Mouse (Mus musculus): ENCODE data around the gene Cyp2d10. TPM values are rescaled to one million over a fixed set of nuclear protein-coding genes. Genes with fewer than 3 reads are reported as not detected.
"Not testable (repeated sequence)": the region's sequence is repeated elsewhere in the genome, so short reads cannot be mapped to it uniquely, and the experiment has no call there.

Cyp2d10 gene
- total RNA-seq, 2 experiments from 2014 or later = not detected

GRCm38 (mm10) chr15:82364561-82364960, 42.4 kb downstream of the Cyp2d10 start:
- ATAC-seq (replicated peaks; ENCODE audit: low FRiP score, poor library complexity, severe bottlenecking) = not testable (repeated sequence)

DNA sequence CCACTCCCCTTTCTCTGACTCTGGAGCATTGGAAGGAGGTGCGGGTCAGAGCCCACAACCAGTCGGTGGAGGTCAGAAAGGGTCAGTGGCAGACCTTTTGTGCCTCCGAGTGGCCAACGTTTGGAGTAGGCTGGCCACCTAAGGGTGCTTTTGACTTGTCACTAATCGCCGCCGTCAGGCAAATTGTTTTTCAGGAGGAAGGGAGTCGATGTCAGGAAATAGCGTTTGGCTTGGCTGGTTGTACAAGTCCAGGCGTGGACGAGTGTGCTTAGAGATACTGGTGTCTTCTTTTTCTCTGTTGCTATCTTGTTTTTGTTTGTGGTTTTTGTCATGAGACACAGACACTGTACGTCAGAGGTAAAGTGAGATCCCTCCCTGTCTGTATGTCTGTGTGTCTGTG, 43.2 kb downstream of the Cyp2d10 start:
- ATAC-seq (replicated peaks; ENCODE audit: low FRiP score, poor library complexity, severe bottlenecking) = not testable (repeated sequence)

DNA sequence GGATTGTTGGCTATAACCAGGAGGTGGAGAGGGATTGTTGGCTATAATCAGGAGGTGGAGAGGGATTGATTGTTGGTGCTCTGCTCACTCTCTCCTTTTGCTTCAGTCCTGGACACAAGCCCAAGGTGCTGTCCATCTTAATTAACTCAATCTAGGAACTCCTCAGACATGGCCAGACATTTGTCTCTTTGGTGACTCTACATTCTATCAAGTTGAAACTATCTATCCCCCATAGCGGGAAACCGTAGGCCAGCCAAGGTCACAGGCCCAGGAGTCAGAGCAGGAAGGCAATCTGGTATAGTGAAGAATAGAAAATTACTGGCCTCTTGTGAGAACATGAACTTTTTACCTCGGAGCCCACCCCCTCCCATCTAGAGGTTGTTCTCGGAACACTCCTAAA, 44.8 kb downstream of the Cyp2d10 start:
- no peak for ATAC-seq (replicated peaks; ENCODE audit: low FRiP score, poor library complexity, severe bottlenecking)

GRCm38 (mm10) chr15:82361459-82362018, 45.5 kb downstream of the Cyp2d10 start:
- ATAC-seq (replicated peaks; ENCODE audit: low FRiP score, poor library complexity, severe bottlenecking) = peak; percentile 57; the same call in 1 of the 2 replicates

DNA sequence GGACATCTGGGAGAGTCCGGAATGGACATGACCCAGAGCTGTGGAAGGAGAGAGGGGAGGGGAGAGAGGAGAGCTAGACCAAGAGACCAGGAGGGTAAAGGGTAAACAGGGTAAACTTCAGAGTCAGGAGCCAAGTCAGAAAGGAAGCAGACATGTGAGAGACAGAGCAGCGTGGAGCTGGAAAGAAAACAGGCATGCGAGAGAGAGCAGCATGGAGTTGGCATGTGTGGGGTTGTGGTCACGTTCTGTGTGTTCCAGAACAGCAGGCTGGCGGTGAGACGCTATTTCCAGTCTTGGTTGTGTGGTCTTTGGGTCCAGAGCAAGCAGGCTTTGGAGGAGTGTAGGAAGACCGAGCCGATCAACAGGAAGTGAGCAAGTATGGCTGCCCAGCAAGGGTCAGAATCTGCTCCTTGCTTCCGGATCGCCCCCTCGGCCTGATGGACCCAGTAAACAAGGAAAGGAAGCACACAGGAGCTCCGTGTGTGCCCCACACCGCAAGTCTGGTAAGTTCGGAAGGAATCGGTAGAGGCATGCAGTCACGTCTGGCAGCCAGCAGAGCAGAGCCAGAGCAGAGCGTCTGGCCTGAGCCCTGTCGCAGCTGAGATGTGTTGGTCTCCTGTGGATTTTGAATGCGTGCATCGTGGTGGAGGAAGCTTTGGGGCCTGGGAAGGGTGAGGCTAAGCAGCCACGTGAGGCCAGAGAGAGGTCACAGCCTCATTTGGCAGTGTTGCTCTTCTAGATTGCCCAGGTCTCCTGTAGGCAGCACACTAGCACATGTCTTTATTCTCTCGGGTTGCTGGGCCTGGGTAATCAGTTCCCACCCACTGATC, 48.3 kb downstream of the Cyp2d10 start:
- ATAC-seq (replicated peaks; ENCODE audit: low FRiP score, poor library complexity, severe bottlenecking) = no peak

- peak; percentile 95 for ATAC-seq (replicated peaks; ENCODE audit: low FRiP score, poor library complexity, severe bottlenecking)
These were observed 52.7 kb downstream of the Cyp2d10 start, which contains the start of gene Ndufa6 for GRCm38 (mm10) chr15:82354126-82354945. Gene Ndufa6 (minus strand): TSS chr15:82354322.

- ATAC-seq (replicated peaks; ENCODE audit: low FRiP score, poor library complexity, severe bottlenecking) = peak; percentile 4; the same call in 1 of the 2 replicates
These were observed 53.3 kb downstream of the Cyp2d10 start for GRCm38 (mm10) chr15:82353745-82354113.

- no peak for ATAC-seq (replicated peaks; ENCODE audit: low FRiP score, poor library complexity, severe bottlenecking)
These were observed 53.8 kb downstream of the Cyp2d10 start for GRCm38 (mm10) chr15:82353078-82353744.

Other genes with a start within 250 kb of the Cyp2d10 start
- gene Shisa8, start 194.4 kb downstream of the Cyp2d10 start, total RNA-seq (2015; ENCODE audit: low replicate concordance) = not detected in 2 replicates
- gene Shisa8, start 194.4 kb downstream of the Cyp2d10 start, total RNA-seq (2017; ENCODE audit: low replicate concordance) = not detected in 2 replicates
- 13.4 and 15.5 TPM in 2 replicates for gene Tnfrsf13c, start 182.8 kb downstream of the Cyp2d10 start, total RNA-seq (2015; ENCODE audit: low replicate concordance)
- gene Tnfrsf13c, start 182.8 kb downstream of the Cyp2d10 start, total RNA-seq (2017; ENCODE audit: low replicate concordance) = 6.7 and 11.9 TPM in 2 replicates
- gene Cenpm, start 162.4 kb downstream of the Cyp2d10 start, total RNA-seq (2015; ENCODE audit: low replicate concordance) = 50.7 and 56.2 TPM in 2 replicates
- gene Cenpm, start 162.4 kb downstream of the Cyp2d10 start, total RNA-seq (2017; ENCODE audit: low replicate concordance) = 11.6 and 36.7 TPM in 2 replicates
- not detected in 2 replicates for gene 1500009C09Rik, start 154.8 kb downstream of the Cyp2d10 start, total RNA-seq (2015; ENCODE audit: low replicate concordance)
- not detected in 2 replicates for gene 1500009C09Rik, start 154.8 kb downstream of the Cyp2d10 start, total RNA-seq (2017; ENCODE audit: low replicate concordance)
- not detected in 2 replicates for gene Sept3, start 132.3 kb downstream of the Cyp2d10 start, total RNA-seq (2015; ENCODE audit: low replicate concordance)
- gene Sept3, start 132.3 kb downstream of the Cyp2d10 start, total RNA-seq (2017; ENCODE audit: low replicate concordance) = not detected in 2 replicates
- gene Wbp2nl, start 108.2 kb downstream of the Cyp2d10 start, total RNA-seq (2015; ENCODE audit: low replicate concordance) = not detected in 2 replicates
- not detected in 2 replicates for gene Wbp2nl, start 108.2 kb downstream of the Cyp2d10 start, total RNA-seq (2017; ENCODE audit: low replicate concordance)
- gene Naga, start 68.3 kb downstream of the Cyp2d10 start, total RNA-seq (2015; ENCODE audit: low replicate concordance) = 119 and 154 TPM in 2 replicates
- gene Naga, start 68.3 kb downstream of the Cyp2d10 start, total RNA-seq (2017; ENCODE audit: low replicate concordance) = 62.6 and 69.7 TPM in 2 replicates
- gene Pheta2, start 68.3 kb downstream of the Cyp2d10 start, total RNA-seq (2015; ENCODE audit: low replicate concordance) = 88.4 and 89.0 TPM in 2 replicates
- 85.0 and 97.9 TPM in 2 replicates for gene Pheta2, start 68.3 kb downstream of the Cyp2d10 start, total RNA-seq (2017; ENCODE audit: low replicate concordance)
- gene Smdt1, start 68.2 kb downstream of the Cyp2d10 start, total RNA-seq (2015; ENCODE audit: low replicate concordance) = 137 and 202 TPM in 2 replicates
- gene Smdt1, start 68.2 kb downstream of the Cyp2d10 start, total RNA-seq (2017; ENCODE audit: low replicate concordance) = 52.8 and 71.0 TPM in 2 replicates
- gene Ndufa6, start 52.9 kb downstream of the Cyp2d10 start, total RNA-seq (2015; ENCODE audit: low replicate concordance) = 91.4 and 203 TPM in 2 replicates
- 31.5 and 64.6 TPM in 2 replicates for gene Ndufa6, start 52.9 kb downstream of the Cyp2d10 start, total RNA-seq (2017; ENCODE audit: low replicate concordance)
- gene Cyp2d22, start 26.9 kb downstream of the Cyp2d10 start, total RNA-seq (2015; ENCODE audit: low replicate concordance) = not detected in 2 replicates
- gene Cyp2d22, start 26.9 kb downstream of the Cyp2d10 start, total RNA-seq (2017; ENCODE audit: low replicate concordance) = not detected in 2 replicates
- gene Cyp2d11, start 13.2 kb downstream of the Cyp2d10 start, total RNA-seq (2015; ENCODE audit: low replicate concordance) = not detected in 2 replicates
- gene Cyp2d11, start 13.2 kb downstream of the Cyp2d10 start, total RNA-seq (2017; ENCODE audit: low replicate concordance) = not detected in 2 replicates
- not detected in 2 replicates for gene Cyp2d9, start 26.2 kb upstream of the Cyp2d10 start, total RNA-seq (2015; ENCODE audit: low replicate concordance)
- gene Cyp2d9, start 26.2 kb upstream of the Cyp2d10 start, total RNA-seq (2017; ENCODE audit: low replicate concordance) = not detected in 2 replicates
- gene Cyp2d12, start 147.9 kb upstream of the Cyp2d10 start, total RNA-seq (2015; ENCODE audit: low replicate concordance) = not detected in 2 replicates
- not detected in 2 replicates for gene Cyp2d12, start 147.9 kb upstream of the Cyp2d10 start, total RNA-seq (2017; ENCODE audit: low replicate concordance)
- not detected in 2 replicates for gene Cyp2d34, start 213.8 kb upstream of the Cyp2d10 start, total RNA-seq (2015; ENCODE audit: low replicate concordance)
- not detected in 2 replicates for gene Cyp2d34, start 213.8 kb upstream of the Cyp2d10 start, total RNA-seq (2017; ENCODE audit: low replicate concordance)

Data from erythroid progenitor cell, adult 5-6 weeks (primary cell).